Mouse (Mus musculus): ENCODE results near the gene Card14. TPM values are rescaled to one million over a fixed set of nuclear protein-coding genes. Genes with fewer than 3 reads are reported as not detected.

Card14 gene
- polyA plus RNA-seq, 2 experiments: 1.7 to 2.0 TPM

DNA sequence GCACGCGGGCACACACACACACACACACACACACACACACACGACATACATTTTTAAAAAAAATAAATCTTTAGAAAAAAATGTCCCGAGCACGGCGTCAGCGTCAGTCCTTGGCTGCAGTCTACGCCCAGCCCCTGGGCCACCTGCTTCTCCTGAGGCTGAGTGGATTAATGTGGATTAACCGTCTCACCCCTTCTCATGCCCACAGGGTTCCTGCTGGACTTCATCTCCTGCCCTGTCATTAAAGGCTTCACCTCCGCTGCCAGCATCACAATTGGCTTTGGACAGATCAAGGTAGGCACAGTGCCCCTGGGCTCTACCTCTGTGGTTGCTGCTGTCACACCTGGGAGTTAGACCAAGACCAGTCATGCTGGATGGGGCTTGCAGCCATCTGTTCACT lies 51.5 kb downstream of the Card14 start:
- DNase-seq (ENCODE audit: low spot score) (no peak), ATAC-seq (ENCODE audit: low FRiP score, low read depth) (no peak)
- peaks cover 9% of the 10 kb centered on the region for H3K4me1 ChIP-seq (ENCODE audit: control insufficient read depth, insufficient read depth, low read length)
- H3K27me3 ChIP-seq (ENCODE audit: control insufficient read depth, insufficient read depth, low read length): no peaks in the 10 kb centered on the region
- H3K27ac ChIP-seq (replicated peaks; ENCODE audit: low read depth, low read length): no peak overlapping the region
- no peak overlapping the region for H3K4me2 ChIP-seq (replicated peaks; ENCODE audit: low read depth, low read length, severe bottlenecking)
- no peak for TF ChIP-seq POLR2A (IDR thresholded peaks at IDR 0.05; ENCODE audit: borderline replicate concordance, extremely low read depth, insufficient read depth, insufficient read length)
- no peaks in the 10 kb centered on the region for H3K9me3 ChIP-seq (ENCODE audit: control insufficient read depth, low read length)
- H3K9ac ChIP-seq (ENCODE audit: low read depth, low read length, severe bottlenecking): no peak overlapping the region
- WGBS: 90% methylated on average over 10 of the region's 10 CpGs
- H3K36me3 ChIP-seq (ENCODE audit: control insufficient read depth, insufficient read depth, low read length): peaks cover 33% of the 10 kb centered on the region
- no peak overlapping the region for H3K4me3 ChIP-seq (replicated peaks; ENCODE audit: low read length)

DNA sequence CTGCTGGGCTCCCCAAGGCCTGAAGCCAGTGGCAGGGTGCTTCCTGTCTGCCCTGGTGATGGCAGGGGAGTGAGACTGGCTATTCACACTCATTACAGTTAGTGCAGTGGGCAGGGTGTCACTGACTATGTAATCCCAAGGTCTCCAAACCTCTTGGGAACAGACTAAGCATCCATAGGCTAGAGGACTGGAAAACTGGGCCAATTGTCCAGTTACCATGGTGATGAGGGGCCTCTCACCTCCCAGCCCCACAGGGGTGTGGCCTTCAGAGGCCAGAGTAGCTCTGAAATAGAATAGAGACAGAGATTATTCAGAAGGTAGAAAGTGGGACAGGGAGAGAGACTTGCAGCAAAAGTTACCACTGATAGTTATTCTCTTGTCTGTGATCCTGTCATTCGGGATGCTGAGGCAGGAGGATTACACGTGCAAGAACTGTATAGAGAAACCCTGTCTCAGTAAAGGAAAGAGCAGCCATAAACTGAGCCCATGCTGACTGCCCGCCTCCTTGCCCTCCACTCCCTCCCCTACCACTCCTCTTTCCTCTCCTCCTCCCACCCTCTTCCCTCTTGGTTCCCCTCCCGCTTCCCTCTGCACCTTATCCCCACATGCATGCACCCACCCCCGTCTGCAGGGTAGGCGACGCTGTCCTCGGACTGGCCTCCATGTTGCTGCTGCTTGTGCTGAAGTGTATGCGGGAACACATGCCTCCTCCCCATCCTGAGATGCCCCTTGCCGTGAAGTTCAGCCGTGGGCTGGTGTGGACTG lies 55.4 kb downstream of the Card14 start:
- no peak for ATAC-seq (ENCODE audit: low FRiP score, low read depth)
- Histone ChIP-seq H3K36me3 (ENCODE audit: control insufficient read depth, insufficient read depth, low read length) (peaks cover 41% of the 10 kb centered on the region), H3K9ac (ENCODE audit: low read depth, low read length, severe bottlenecking) (no peak overlapping the region)

DNA sequence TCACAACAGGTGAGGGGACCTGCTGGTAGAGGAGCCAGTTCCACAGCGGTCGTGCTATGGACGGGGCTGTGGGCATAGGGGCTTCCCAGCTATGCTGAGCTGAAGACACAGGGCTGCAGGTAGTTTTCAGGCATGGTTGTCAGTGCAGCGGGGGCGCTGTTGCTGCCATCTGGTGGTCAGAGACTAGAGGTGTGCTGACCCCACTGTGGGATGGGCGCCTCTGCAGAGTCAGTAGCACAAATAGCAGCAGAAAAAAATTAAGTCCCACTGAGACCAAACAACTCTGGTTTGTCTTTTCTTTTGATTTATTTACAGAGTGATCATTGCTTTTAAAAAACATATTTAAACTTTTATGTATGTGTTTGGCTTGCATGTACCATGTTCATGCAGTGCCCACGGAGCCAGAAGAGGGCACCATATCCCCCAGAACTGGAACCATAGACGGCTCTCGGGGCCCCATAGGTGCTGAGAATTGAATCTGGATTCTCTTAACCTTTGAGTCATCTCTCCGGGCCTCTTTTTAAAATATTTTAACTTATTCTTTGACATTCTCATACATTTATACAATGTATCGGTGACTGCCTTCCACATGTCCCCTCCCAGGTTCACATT lies 56.1 kb downstream of the Card14 start:
- no peaks in the 10 kb centered on the region for H3K27me3 ChIP-seq (ENCODE audit: control insufficient read depth, insufficient read depth, low read length)
- H3K9me3 ChIP-seq (ENCODE audit: control insufficient read depth, low read length): no peaks in the 10 kb centered on the region
- ATAC-seq (ENCODE audit: low FRiP score, low read depth): peak; percentile 87
- peaks cover 39% of the 10 kb centered on the region for H3K36me3 ChIP-seq (ENCODE audit: control insufficient read depth, insufficient read depth, low read length)
- peak; percentile 68 for DNase-seq (ENCODE audit: low spot score)
- WGBS: 35% methylated on average over 11 of the region's 11 CpGs
- H3K9ac ChIP-seq (ENCODE audit: low read depth, low read length, severe bottlenecking): no peak overlapping the region
- no peaks in the 10 kb centered on the region for H3K4me1 ChIP-seq (ENCODE audit: control insufficient read depth, insufficient read depth, low read length)
- H3K4me2 ChIP-seq (replicated peaks; ENCODE audit: low read depth, low read length, severe bottlenecking): no peak overlapping the region
- TF ChIP-seq POLR2A (IDR thresholded peaks at IDR 0.05; ENCODE audit: borderline replicate concordance, extremely low read depth, insufficient read depth, insufficient read length): no peak
- no peak overlapping the region for H3K27ac ChIP-seq (replicated peaks; ENCODE audit: low read depth, low read length)
- H3K4me3 ChIP-seq (replicated peaks; ENCODE audit: low read length): no peak overlapping the region

More for the DNA sequence above, 55.4 kb downstream of the Card14 start:
- no peak for TF ChIP-seq POLR2A (IDR thresholded peaks at IDR 0.05; ENCODE audit: borderline replicate concordance, extremely low read depth, insufficient read depth, insufficient read length)
- Histone ChIP-seq H3K4me3 (replicated peaks; ENCODE audit: low read length) (no peak overlapping the region), H3K27me3 (ENCODE audit: control insufficient read depth, insufficient read depth, low read length) (no peaks in the 10 kb centered on the region), H3K4me1 (ENCODE audit: control insufficient read depth, insufficient read depth, low read length) (no peaks in the 10 kb centered on the region), H3K4me2 (replicated peaks; ENCODE audit: low read depth, low read length, severe bottlenecking) (no peak overlapping the region), H3K27ac (replicated peaks; ENCODE audit: low read depth, low read length) (no peak overlapping the region), H3K9me3 (ENCODE audit: control insufficient read depth, low read length) (no peaks in the 10 kb centered on the region)
- WGBS: 41% methylated on average over 11 of the region's 11 CpGs
- no peak for DNase-seq (ENCODE audit: low spot score)

DNA sequence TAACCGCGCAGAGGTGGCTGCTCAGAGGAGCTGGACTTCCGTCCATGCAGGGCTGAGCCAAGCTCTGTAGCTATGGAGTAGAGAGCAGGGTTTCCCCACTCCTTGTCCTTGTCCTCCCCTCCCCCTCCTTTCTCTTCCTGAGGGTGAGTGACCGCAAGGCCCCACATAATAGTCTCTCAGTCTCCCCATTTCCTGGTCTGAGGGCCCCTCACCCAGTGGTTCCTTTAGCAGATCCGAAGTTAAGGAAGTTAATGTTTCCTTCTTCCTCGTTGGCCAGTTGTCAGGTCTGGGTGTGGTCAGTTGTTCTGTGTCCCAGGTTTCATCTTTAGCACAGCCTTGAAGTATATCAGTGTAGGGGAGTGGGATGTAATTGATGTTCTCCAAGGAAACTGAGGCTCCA lies 67.9 kb downstream of the Card14 start:
- Histone ChIP-seq H3K36me3 (ENCODE audit: control insufficient read depth, insufficient read depth, low read length) (peaks cover 24% of the 10 kb centered on the region), H3K27ac (replicated peaks; ENCODE audit: low read depth, low read length) (no peak overlapping the region), H3K4me2 (replicated peaks; ENCODE audit: low read depth, low read length, severe bottlenecking) (no peak overlapping the region), H3K9ac (ENCODE audit: low read depth, low read length, severe bottlenecking) (no peak overlapping the region), H3K4me3 (replicated peaks; ENCODE audit: low read length) (no peak overlapping the region), H3K27me3 (ENCODE audit: control insufficient read depth, insufficient read depth, low read length) (no peaks in the 10 kb centered on the region), H3K4me1 (ENCODE audit: control insufficient read depth, insufficient read depth, low read length) (no peaks in the 10 kb centered on the region), H3K9me3 (ENCODE audit: control insufficient read depth, low read length) (no peaks in the 10 kb centered on the region)
- WGBS: 76% methylated on average over 6 of the region's 6 CpGs
- no peak for TF ChIP-seq POLR2A (IDR thresholded peaks at IDR 0.05; ENCODE audit: borderline replicate concordance, extremely low read depth, insufficient read depth, insufficient read length)
- DNase-seq (ENCODE audit: low spot score): no peak
- ATAC-seq (ENCODE audit: low FRiP score, low read depth): no peak

DNA sequence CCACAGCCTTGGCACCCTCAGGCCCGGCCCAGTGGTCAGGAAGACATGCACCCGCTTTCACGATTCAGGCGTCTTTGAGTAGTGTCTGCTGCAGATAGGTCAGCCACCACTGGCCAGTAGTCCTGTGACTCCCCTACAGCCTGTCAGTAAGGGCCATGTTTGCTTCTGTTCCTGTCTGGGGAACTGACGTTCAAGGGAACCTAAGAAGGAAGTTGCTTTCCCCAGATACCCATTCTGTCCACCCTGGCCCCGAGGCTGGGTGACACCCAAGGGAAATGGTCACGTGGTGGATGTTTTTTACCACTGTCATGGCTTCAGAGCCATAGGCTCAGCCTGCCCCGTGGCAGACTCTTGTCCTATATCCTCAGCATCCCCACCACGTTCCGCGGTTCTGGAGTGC lies 69.8 kb downstream of the Card14 start:
- Histone ChIP-seq H3K9me3 (ENCODE audit: control insufficient read depth, low read length) (no peaks in the 10 kb centered on the region), H3K27me3 (ENCODE audit: control insufficient read depth, insufficient read depth, low read length) (no peaks in the 10 kb centered on the region), H3K4me2 (replicated peaks; ENCODE audit: low read depth, low read length, severe bottlenecking) (no peak overlapping the region), H3K9ac (ENCODE audit: low read depth, low read length, severe bottlenecking) (no peak overlapping the region), H3K4me1 (ENCODE audit: control insufficient read depth, insufficient read depth, low read length) (no peaks in the 10 kb centered on the region), H3K27ac (replicated peaks; ENCODE audit: low read depth, low read length) (no peak overlapping the region), H3K4me3 (replicated peaks; ENCODE audit: low read length) (no peak overlapping the region), H3K36me3 (ENCODE audit: control insufficient read depth, insufficient read depth, low read length) (peaks cover 19% of the 10 kb centered on the region)
- ATAC-seq (ENCODE audit: low FRiP score, low read depth) (no peak), DNase-seq (ENCODE audit: low spot score) (no peak)
- no peak for TF ChIP-seq POLR2A (IDR thresholded peaks at IDR 0.05; ENCODE audit: borderline replicate concordance, extremely low read depth, insufficient read depth, insufficient read length)
- WGBS: 93% methylated on average over 11 of the region's 11 CpGs

Data from limb, embryonic 14.5 days (tissue).